Mouse (Mus musculus) lung, embryonic 14.5 days (tissue): ENCODE results near the gene Rft1. TPM values are rescaled to one million over a fixed set of nuclear protein-coding genes. Genes with fewer than 3 reads are reported as not detected.

Source experiments
- ATAC-seq: fragments of 200-750 bp; cut with Nextera tagmentation; 2 replicates; pipeline ENCODE4 v1.8.0; 2017; ENCODE audit warnings: mild to moderate bottlenecking, moderate TSS enrichment, moderate library complexity; ENCODE audit not compliant: insufficient read depth
- DNase-seq: peaks from one replicate; pipeline ENCODE4 v3.0.0-alpha.2; 2015
- H3K27ac ChIP-seq: fragments of 300-500 bp; sonication (generic); 2 replicates; pipeline ENCODE4 v1.5.1; 2014; ENCODE audit warnings: low read depth, mild to moderate bottlenecking, moderate library complexity
- H3K27me3 ChIP-seq: fragments of 300-500 bp; sonication (generic); 2 replicates; pipeline ENCODE4 v1.6.1; 2014; ENCODE audit warnings: low read length, control low read depth; ENCODE audit not compliant: insufficient read depth
- H3K36me3 ChIP-seq: fragments of 300-500 bp; sonication (generic); 2 replicates; pipeline ENCODE4 v1.6.1; 2014; ENCODE audit warnings: control low read depth; ENCODE audit not compliant: insufficient read depth
- H3K4me1 ChIP-seq: fragments of 300-500 bp; sonication (generic); 2 replicates; pipeline ENCODE4 v1.6.1; 2014; ENCODE audit warnings: antibody characterized with exemption, control low read depth; ENCODE audit not compliant: insufficient read depth
- H3K4me2 ChIP-seq: fragments of 300-500 bp; sonication (generic); 2 replicates; pipeline ENCODE4 v1.6.1; 2014; ENCODE audit warnings: mild to moderate bottlenecking
- H3K4me3 ChIP-seq: fragments of 300-500 bp; sonication (generic); 2 replicates; pipeline ENCODE4 v1.5.1; 2014; ENCODE audit warnings: low read depth, low read length
- H3K9ac ChIP-seq: fragments of 300-500 bp; sonication (generic); 2 replicates; pipeline ENCODE4 v1.6.1; 2014
- H3K9me3 ChIP-seq: fragments of 300-500 bp; sonication (generic); 2 replicates; pipeline ENCODE4 v1.6.1; 2016; ENCODE audit warnings: low read depth, low read length, control low read depth
- CTCF ChIP-seq: IDR thresholded peaks from 2 replicates; pipeline ENCODE4 v1.5.1; 2016; ENCODE audit warnings: antibody characterized with exemption, low read depth
- whole genome bisulfite sequencing: fragments of 180-500 bp; shearing (Covaris S2); extraction: QIAGEN DNeasy Blood & Tissue Kit; methylation state at CpG from one replicate; pipeline ENCODE4 v1.1.7; 2014; 5-methylcytosine and 5-hydroxymethylcytosine counted together
- polyA plus RNA-seq: library from polyadenylated mRNA; unstranded; fragments of >200 nt; fragmentation: Nextera tagmentation; extraction: Ambion mirVana; gene quantifications from 2 replicates; pipeline ENCODE4 v1.2.1, GENCODE M21; 2014

The Rft1 gene
- polyA plus RNA-seq, 1 experiment from 2014 or later, result 18.0 TPM

DNA sequence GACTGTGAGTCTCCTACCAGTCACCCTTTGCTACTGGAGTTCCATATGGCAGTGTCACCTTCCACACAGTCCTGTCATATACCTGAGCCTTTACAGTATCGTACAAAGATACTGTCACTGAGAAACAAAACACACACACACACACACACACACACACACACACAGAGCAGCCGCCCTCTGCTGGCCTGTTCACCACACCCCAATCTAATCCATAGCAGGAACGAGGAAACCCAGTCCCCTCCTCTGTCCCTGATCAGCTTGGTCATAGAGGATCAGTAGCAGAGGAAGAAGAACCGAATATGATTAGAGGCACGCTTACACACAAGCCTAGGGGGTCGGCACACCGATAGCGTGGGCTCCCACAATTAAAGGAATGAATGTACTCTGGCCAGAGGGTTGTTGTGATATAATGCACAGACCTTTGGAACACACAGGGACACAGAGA lies 29.9 kb upstream of the Rft1 start:
- peak overlapping the region; percentile 1; the same call in 1 of the 2 replicates for H3K9ac ChIP-seq
- peak overlapping the region; percentile 79 for H3K4me3 ChIP-seq
- no peaks in the 10 kb centered on the region for H3K4me1 ChIP-seq
- WGBS, result 46% methylated on average over 8 of the region's 8 CpGs
- no peak for DNase-seq
- H3K9me3 ChIP-seq, result no peaks in the 10 kb centered on the region
- H3K27ac ChIP-seq, result no peak overlapping the region
- no peak for ATAC-seq
- 0 out of 2 replicates have a peak, but pooled peaks cover 2% of the 10 kb centered on the region for H3K36me3 ChIP-seq
- peak overlapping the region; percentile 73 for H3K4me2 ChIP-seq
- TF ChIP-seq CTCF, result peak; percentile 50; the same call in 1 of the 2 replicates
- no peaks in the 10 kb centered on the region for H3K27me3 ChIP-seq

DNA sequence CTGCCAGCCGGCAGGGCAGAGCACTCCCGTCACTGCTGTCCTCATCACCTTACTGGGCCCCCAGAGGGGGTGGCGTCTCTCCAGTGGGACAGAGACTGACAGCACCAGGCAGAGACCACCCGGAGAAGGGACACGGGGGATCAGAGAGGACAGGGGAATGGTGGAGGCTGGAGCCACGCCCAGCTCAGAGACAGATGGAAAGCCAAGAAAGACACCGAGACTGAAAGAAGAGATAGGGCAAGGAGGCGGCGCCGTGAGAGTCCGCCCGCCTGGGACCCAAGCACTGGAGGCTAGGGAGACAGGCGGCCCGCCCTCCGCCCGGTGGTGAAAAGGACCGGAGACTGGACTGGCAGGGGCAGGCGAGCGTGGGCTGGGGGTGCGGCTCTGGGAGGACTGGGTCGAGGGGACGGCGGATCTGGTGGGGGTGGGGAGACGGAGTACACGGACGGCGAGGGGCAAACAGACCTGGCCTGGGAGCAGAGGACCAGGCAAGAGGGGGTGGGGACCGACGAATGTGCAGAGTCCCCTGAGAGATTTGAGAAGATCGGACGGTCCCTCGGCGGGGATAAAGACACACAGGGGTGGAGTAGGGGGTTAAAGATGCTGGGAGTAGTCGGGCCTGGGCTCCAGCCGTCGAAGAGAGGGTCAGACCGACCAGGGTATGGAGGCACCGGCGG lies 28.9 kb upstream of the Rft1 start:
- Histone ChIP-seq H3K4me1 (no peaks in the 10 kb centered on the region), H3K9ac (peak overlapping the region; percentile 75), H3K36me3 (no peaks in the 10 kb centered on the region), H3K4me3 (peak overlapping the region; percentile 79), H3K4me2 (peak overlapping the region; percentile 73), H3K9me3 (no peaks in the 10 kb centered on the region), H3K27ac (peak overlapping the region; percentile 42), H3K27me3 (no peaks in the 10 kb centered on the region)
- under 1% methylated on average over 39 of the region's 39 CpGs for WGBS
- TF ChIP-seq CTCF, result no peak
- DNase-seq, result peak; percentile 80
- peak; percentile 64 for ATAC-seq

DNA sequence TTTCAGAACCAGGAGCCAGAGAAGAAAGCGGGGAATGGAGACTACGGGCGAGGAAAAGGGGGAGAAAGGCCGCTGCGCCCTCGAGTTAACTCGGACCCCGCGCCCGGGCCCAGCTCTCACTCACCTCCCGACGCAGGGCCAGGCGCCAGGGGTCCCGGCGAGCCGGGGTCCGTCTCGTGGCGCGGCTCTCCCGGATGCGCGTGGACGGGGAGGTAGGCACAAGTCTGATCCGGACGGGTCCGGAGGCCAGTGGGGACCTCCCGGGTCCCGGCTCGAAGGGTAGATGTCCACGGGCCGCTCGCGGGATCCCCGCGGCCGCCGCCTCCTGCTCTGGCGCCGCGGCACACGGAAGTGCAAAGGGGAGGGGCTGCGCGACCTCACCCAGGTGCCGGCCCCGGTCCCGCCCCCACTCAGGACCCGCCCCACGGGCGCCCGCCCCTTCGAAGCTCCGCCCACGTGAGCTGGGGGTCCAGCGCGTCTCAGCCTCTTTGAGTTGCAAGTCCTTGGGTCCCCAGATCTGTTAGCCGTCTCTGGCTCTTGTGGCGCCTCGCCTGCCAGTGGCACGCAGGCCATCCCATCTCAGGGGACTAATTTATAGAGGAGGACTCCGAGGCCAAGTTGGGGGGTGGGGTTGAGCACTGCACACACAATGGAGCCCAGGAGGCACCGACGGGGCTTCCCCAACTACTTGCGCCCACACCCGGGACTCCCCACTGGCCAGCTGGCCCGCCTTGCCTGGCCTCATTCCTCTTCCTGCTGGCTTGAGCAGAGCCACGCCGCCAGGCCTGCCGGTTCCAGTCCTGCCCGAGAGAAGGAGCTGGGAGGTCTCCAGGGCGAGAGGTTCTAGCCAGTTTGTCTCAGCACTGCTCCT lies 28.1 kb upstream of the Rft1 start, which contains the start of gene Prkcd:
Gene Prkcd (minus strand): TSS at position 355 of the 871 bp plus-strand sequence.
- H3K27me3 ChIP-seq, result no peaks in the 10 kb centered on the region
- H3K4me2 ChIP-seq, result peak within 1 kb of the TSS; percentile 73
- peak within 1 kb of the TSS; percentile 42 for H3K27ac ChIP-seq
- DNase-seq (peak; percentile 91), ATAC-seq (peak; percentile 72)
- peak within 1 kb of the TSS; percentile 79 for H3K4me3 ChIP-seq
- 1% methylated on average over 63 of the region's 71 CpGs for WGBS
- peak within 1 kb of the TSS; percentile 75 for H3K9ac ChIP-seq
- H3K9me3 ChIP-seq, result no peaks in the 10 kb centered on the region
- no peak for TF ChIP-seq CTCF
- H3K36me3 ChIP-seq, result no peaks in the 10 kb centered on the region
- H3K4me1 ChIP-seq, result no peaks in the 10 kb centered on the region

DNA sequence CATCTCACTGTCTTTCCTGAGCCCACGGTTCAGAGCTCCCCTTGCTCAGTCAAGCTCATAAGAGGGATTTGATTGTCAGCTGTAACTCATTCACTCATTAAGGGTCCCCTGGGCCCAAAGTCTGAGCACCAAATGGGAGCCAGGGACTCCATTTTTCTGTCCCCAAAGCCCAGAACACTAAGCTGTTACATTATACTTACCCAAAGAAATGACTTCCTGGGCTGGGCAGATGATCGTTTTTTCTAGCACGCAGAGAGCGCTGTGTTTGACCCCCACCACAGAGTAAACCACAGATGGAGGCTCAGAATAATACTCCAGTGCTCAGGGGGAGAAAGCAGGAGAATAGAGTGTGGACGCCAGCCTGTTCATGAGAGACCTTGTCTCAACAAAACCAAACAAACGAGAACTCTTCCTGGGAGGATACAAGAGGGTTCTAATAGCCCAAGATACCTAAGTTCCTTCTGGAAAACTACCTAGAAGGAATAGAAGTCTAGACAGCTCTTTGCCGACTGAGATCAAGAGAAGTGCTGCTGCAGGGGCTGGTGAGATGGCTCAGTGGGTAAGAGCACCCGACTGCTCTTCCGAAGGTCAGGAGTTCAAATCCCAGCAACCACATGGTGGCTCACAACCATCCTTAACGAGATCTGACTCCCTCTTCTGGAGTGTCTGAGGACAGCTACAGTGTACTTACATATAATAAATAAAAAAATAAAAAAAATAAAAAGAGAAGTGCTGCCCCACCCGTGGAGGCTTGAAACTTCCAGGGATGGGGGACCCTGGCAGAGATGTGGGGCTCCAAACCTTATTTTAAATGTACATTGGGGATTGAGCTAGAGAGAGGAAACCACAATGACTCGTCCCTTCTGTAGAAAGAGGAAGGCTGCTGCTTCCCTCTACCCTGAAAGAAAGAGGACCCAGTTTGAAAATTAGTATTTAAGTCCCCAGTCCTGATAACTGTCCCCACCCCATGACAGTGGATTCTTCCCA lies 27.1 kb upstream of the Rft1 start:
- Histone ChIP-seq H3K9ac (peak overlapping the region; percentile 75), H3K36me3 (no peaks in the 10 kb centered on the region), H3K27me3 (no peaks in the 10 kb centered on the region), H3K9me3 (no peaks in the 10 kb centered on the region), H3K4me2 (peak overlapping the region; percentile 73), H3K4me1 (peaks cover 4% of the 10 kb centered on the region; the same call in 1 of the 2 replicates), H3K4me3 (peak overlapping the region; percentile 79), H3K27ac (peak overlapping the region; percentile 42)
- TF ChIP-seq CTCF, result no peak
- no peak for ATAC-seq
- WGBS, result 43% methylated on average over 12 of the region's 12 CpGs
- DNase-seq, result no peak

DNA sequence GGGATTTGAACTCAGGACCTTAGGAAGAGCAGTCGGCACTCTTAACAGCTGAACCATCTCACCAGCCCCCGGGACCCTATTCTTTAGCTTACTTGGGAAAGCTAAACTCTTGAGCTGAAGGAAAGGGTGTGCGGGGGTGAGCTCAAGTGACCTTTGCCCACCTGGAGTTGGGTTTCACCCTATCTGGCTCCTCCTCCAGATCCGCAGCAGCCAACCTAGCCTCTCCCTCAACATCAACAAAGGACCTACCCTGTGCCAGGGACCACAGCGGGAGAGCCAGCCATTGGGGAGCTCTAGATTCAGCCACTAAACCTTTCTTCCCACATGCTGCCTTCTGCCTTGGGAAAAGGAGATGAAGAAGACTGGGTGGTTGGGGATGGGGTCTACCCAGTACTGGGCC lies 25.9 kb upstream of the Rft1 start:
- peaks cover 4% of the 10 kb centered on the region; the same call in 1 of the 2 replicates for H3K4me1 ChIP-seq
- H3K9me3 ChIP-seq, result no peaks in the 10 kb centered on the region

DNA sequence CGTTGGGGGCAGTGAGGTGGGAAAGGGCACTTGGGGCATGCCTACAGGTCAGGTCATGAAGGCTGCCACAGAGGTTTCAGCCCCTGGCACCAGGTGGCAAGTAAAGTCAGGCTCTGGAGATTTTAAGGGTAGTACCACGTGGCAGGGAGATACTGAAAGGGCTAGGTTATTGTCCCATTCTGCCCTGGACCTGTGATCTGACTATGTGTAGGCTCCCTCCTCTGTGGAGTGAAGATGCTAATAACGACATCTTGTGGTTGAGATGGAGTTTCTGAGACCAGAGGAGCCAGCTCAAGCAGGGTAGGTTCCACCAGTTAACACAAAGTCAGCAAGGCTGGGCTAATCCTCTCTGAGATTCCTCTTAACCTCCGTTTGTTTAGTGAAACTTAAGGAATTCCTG lies 24.3 kb upstream of the Rft1 start:
- no peak overlapping the region for H3K9ac ChIP-seq
- peaks cover 4% of the 10 kb centered on the region; the same call in 1 of the 2 replicates for H3K4me1 ChIP-seq
- no peak overlapping the region for H3K4me3 ChIP-seq
- H3K9me3 ChIP-seq, result no peaks in the 10 kb centered on the region
- H3K36me3 ChIP-seq, result no peaks in the 10 kb centered on the region
- 43% methylated on average over 4 of the region's 4 CpGs for WGBS
- H3K27ac ChIP-seq, result no peak overlapping the region
- no peak for TF ChIP-seq CTCF
- ATAC-seq (no peak), DNase-seq (no peak)
- no peak overlapping the region for H3K4me2 ChIP-seq
- H3K27me3 ChIP-seq, result no peaks in the 10 kb centered on the region

More for the DNA sequence above, 25.9 kb upstream of the Rft1 start:
- no peak overlapping the region for H3K4me3 ChIP-seq
- H3K27me3 ChIP-seq, result no peaks in the 10 kb centered on the region
- 79% methylated on average over 5 of the region's 5 CpGs for WGBS
- no peak for TF ChIP-seq CTCF
- no peak overlapping the region for H3K4me2 ChIP-seq
- H3K27ac ChIP-seq, result no peak overlapping the region
- DNase-seq (no peak), ATAC-seq (no peak)
- no peaks in the 10 kb centered on the region for H3K36me3 ChIP-seq
- H3K9ac ChIP-seq, result no peak overlapping the region
